Mouse (Mus musculus) embryonic facial prominence, embryonic 15.5 days (tissue): ENCODE results near the gene Rbl1. TPM values are rescaled to one million over a fixed set of nuclear protein-coding genes. Genes with fewer than 3 reads are reported as not detected.
"Not testable (repeated sequence)": the region's sequence is repeated elsewhere in the genome, so short reads cannot be mapped to it uniquely, and the experiment has no call there.

Experiments used
- ATAC-seq: fragments of 200-750 bp; cut with Nextera tagmentation; 2 replicates; pipeline ENCODE4 v1.8.0; 2017; ENCODE audit warnings: low read depth, moderate TSS enrichment; ENCODE audit not compliant: insufficient number of reproducible peaks, low FRiP score, low TSS enrichment
- H3K27ac ChIP-seq: fragments of 300-500 bp; sonication (generic); replicated peaks from 2 replicates; pipeline ENCODE4 v1.5.1; 2015; ENCODE audit warnings: mild to moderate bottlenecking, inconsistent platforms
- H3K27me3 ChIP-seq: fragments of 300-500 bp; sonication (generic); 2 replicates; pipeline ENCODE4 v1.6.1; 2015; ENCODE audit warnings: inconsistent platforms
- H3K36me3 ChIP-seq: fragments of 300-500 bp; sonication (generic); 2 replicates; pipeline ENCODE4 v1.6.1; 2015; ENCODE audit warnings: mild to moderate bottlenecking, inconsistent platforms
- H3K4me1 ChIP-seq: fragments of 300-500 bp; sonication (generic); 2 replicates; pipeline ENCODE4 v1.6.1; 2015; ENCODE audit warnings: inconsistent platforms
- H3K4me2 ChIP-seq: fragments of 300-500 bp; sonication (generic); replicated peaks from 2 replicates; pipeline ENCODE4 v1.6.1; 2015; ENCODE audit warnings: mild to moderate bottlenecking, inconsistent platforms
- H3K4me3 ChIP-seq: fragments of 300-500 bp; sonication (generic); replicated peaks from 2 replicates; pipeline ENCODE4 v1.5.1; 2015; ENCODE audit warnings: mild to moderate bottlenecking, inconsistent platforms
- H3K9ac ChIP-seq: fragments of 300-500 bp; sonication (generic); 2 replicates; pipeline ENCODE4 v1.6.1; 2015; ENCODE audit warnings: inconsistent platforms
- H3K9me3 ChIP-seq: fragments of 300-500 bp; sonication (generic); replicated peaks from 2 replicates; pipeline ENCODE4 v1.6.1; 2016; ENCODE audit warnings: inconsistent platforms
- whole genome bisulfite sequencing: fragments of 180-500 bp; shearing (Covaris S2); methylation state at CpG from one replicate; pipeline ENCODE4 v1.1.7; 2015; 5-methylcytosine and 5-hydroxymethylcytosine counted together
- polyA plus RNA-seq: library from polyadenylated mRNA; unstranded; fragments of >200 nt; fragmentation: Nextera tagmentation; extraction: Ambion mirVana; gene quantifications from 2 replicates; pipeline ENCODE4 v1.2.1, GENCODE M21; 2015

Gene Rbl1
- polyA plus RNA-seq, 1 experiment from 2014 or later: 19.6 TPM

- ATAC-seq: no peak
- no peak overlapping the region for H3K9ac ChIP-seq
- H3K4me2 ChIP-seq: no peak overlapping the region
- no peaks in the 10 kb centered on the region for H3K4me1 ChIP-seq
- H3K27ac ChIP-seq: no peak overlapping the region
- peaks cover 46% of the 10 kb centered on the region for H3K36me3 ChIP-seq
- H3K4me3 ChIP-seq: no peak overlapping the region
- H3K9me3 ChIP-seq: no peaks in the 10 kb centered on the region
- H3K27me3 ChIP-seq: no peaks in the 10 kb centered on the region
- 68% methylated on average over 6 of the region's 6 CpGs for WGBS
These were observed 33.7 kb downstream of the Rbl1 start for GRCm38 (mm10) chr2:157170626-157171025.

GRCm38 (mm10) chr2:157170166-157170565, 34.2 kb downstream of the Rbl1 start:
- WGBS: 47% methylated on average over 5 of the region's 5 CpGs
- Histone ChIP-seq H3K9ac (no peak overlapping the region), H3K36me3 (peaks cover 42% of the 10 kb centered on the region), H3K4me3 (no peak overlapping the region), H3K27me3 (no peaks in the 10 kb centered on the region), H3K9me3 (no peaks in the 10 kb centered on the region), H3K4me1 (no peaks in the 10 kb centered on the region), H3K4me2 (no peak overlapping the region), H3K27ac (no peak overlapping the region)
- no peak for ATAC-seq

GRCm38 (mm10) chr2:157166371-157167080, 37.8 kb downstream of the Rbl1 start:
- no peak overlapping the region for H3K4me3 ChIP-seq
- no peaks in the 10 kb centered on the region for H3K9me3 ChIP-seq
- H3K27me3 ChIP-seq: no peaks in the 10 kb centered on the region
- H3K27ac ChIP-seq: no peak overlapping the region
- H3K36me3 ChIP-seq: peaks cover 41% of the 10 kb centered on the region
- H3K4me1 ChIP-seq: no peaks in the 10 kb centered on the region
- 93% methylated on average over 12 of the region's 12 CpGs for WGBS
- H3K4me2 ChIP-seq: no peak overlapping the region
- ATAC-seq: no peak
- no peak overlapping the region for H3K9ac ChIP-seq

GRCm38 (mm10) chr2:157165312-157166224, 38.8 kb downstream of the Rbl1 start:
- peaks cover 46% of the 10 kb centered on the region for H3K36me3 ChIP-seq
- not testable (repeated sequence) for H3K9ac ChIP-seq, H3K4me2 ChIP-seq, H3K9me3 ChIP-seq, H3K27me3 ChIP-seq, H3K4me3 ChIP-seq, ATAC-seq, H3K4me1 ChIP-seq, H3K27ac ChIP-seq

GRCm38 (mm10) chr2:157164101-157164500, 40.2 kb downstream of the Rbl1 start:
- WGBS: 71% methylated on average over 2 of the region's 2 CpGs
- H3K36me3 ChIP-seq: peaks cover 47% of the 10 kb centered on the region
- H3K9me3 ChIP-seq: no peaks in the 10 kb centered on the region
- no peak overlapping the region for H3K4me2 ChIP-seq
- no peak overlapping the region for H3K4me3 ChIP-seq
- H3K27me3 ChIP-seq: no peaks in the 10 kb centered on the region
- ATAC-seq: no peak
- H3K4me1 ChIP-seq: no peaks in the 10 kb centered on the region
- H3K27ac ChIP-seq: no peak overlapping the region
- H3K9ac ChIP-seq: no peak overlapping the region

GRCm38 (mm10) chr2:157156079-157156478, 48.3 kb downstream of the Rbl1 start:
- Histone ChIP-seq H3K4me3 (no peak overlapping the region), H3K27ac (no peak overlapping the region), H3K9ac (no peak overlapping the region), H3K9me3 (no peaks in the 10 kb centered on the region), H3K27me3 (no peaks in the 10 kb centered on the region), H3K4me2 (no peak overlapping the region), H3K4me1 (no peaks in the 10 kb centered on the region), H3K36me3 (peaks cover 47% of the 10 kb centered on the region)
- no peak for ATAC-seq
- 83% methylated on average over 1 of the region's 1 CpGs for WGBS

- Histone ChIP-seq H3K4me2 (no peak overlapping the region), H3K9me3 (no peaks in the 10 kb centered on the region), H3K4me3 (no peak overlapping the region), H3K27ac (no peak overlapping the region), H3K27me3 (no peaks in the 10 kb centered on the region), H3K9ac (no peak overlapping the region), H3K36me3 (peaks cover 49% of the 10 kb centered on the region), H3K4me1 (no peaks in the 10 kb centered on the region)
- no peak for ATAC-seq
- 88% methylated on average over 2 of the region's 2 CpGs for WGBS
These were observed 51.1 kb downstream of the Rbl1 start for GRCm38 (mm10) chr2:157153235-157153634.

GRCm38 (mm10) chr2:157148417-157148816, 55.9 kb downstream of the Rbl1 start:
- H3K9ac ChIP-seq: no peak overlapping the region
- no peak overlapping the region for H3K27ac ChIP-seq
- no peaks in the 10 kb centered on the region for H3K27me3 ChIP-seq
- ATAC-seq: no peak
- H3K36me3 ChIP-seq: peaks cover 50% of the 10 kb centered on the region
- WGBS: 92% methylated on average over 5 of the region's 5 CpGs
- H3K4me1 ChIP-seq: no peaks in the 10 kb centered on the region
- no peaks in the 10 kb centered on the region for H3K9me3 ChIP-seq
- H3K4me3 ChIP-seq: no peak overlapping the region
- H3K4me2 ChIP-seq: no peak overlapping the region

- Histone ChIP-seq H3K4me1 (no peaks in the 10 kb centered on the region), H3K27me3 (no peaks in the 10 kb centered on the region), H3K9me3 (no peaks in the 10 kb centered on the region), H3K9ac (no peak overlapping the region), H3K36me3 (peaks cover 45% of the 10 kb centered on the region), H3K4me3 (no peak overlapping the region), H3K4me2 (no peak overlapping the region), H3K27ac (no peak overlapping the region)
- no peak for ATAC-seq
- WGBS: 88% methylated on average over 9 of the region's 9 CpGs
These were observed 56.8 kb downstream of the Rbl1 start for GRCm38 (mm10) chr2:157147397-157148020.

- WGBS: 42% methylated on average over 1 of the region's 1 CpGs
- no peak for ATAC-seq
- Histone ChIP-seq H3K9me3 (no peaks in the 10 kb centered on the region), H3K27ac (no peak overlapping the region), H3K4me3 (no peak overlapping the region), H3K9ac (no peak overlapping the region), H3K27me3 (no peaks in the 10 kb centered on the region), H3K36me3 (peaks cover 34% of the 10 kb centered on the region), H3K4me2 (no peak overlapping the region), H3K4me1 (no peaks in the 10 kb centered on the region)
These were observed 59.2 kb downstream of the Rbl1 start for GRCm38 (mm10) chr2:157145173-157145572.

- Histone ChIP-seq H3K27ac (no peak overlapping the region), H3K4me2 (no peak overlapping the region), H3K4me1 (no peaks in the 10 kb centered on the region), H3K9ac (no peak overlapping the region), H3K4me3 (no peak overlapping the region), H3K36me3 (peaks cover 24% of the 10 kb centered on the region), H3K27me3 (no peaks in the 10 kb centered on the region), H3K9me3 (no peaks in the 10 kb centered on the region)
- WGBS: 71% methylated on average over 5 of the region's 5 CpGs
- no peak for ATAC-seq
These were observed 60.2 kb downstream of the Rbl1 start for GRCm38 (mm10) chr2:157144132-157144531.
